Mouse (Mus musculus) skeletal muscle tissue, postnatal 0 days (tissue): ENCODE measurements around the gene Cysrt1. TPM values are rescaled to one million over a fixed set of nuclear protein-coding genes. Genes with fewer than 3 reads are reported as not detected.

ENCODE experiments used
- polyA plus RNA-seq: library from polyadenylated mRNA; unstranded; fragments of >200 nt; fragmentation: Nextera tagmentation; extraction: Ambion mirVana; gene quantifications from 2 replicates; pipeline ENCODE4 v1.2.1, GENCODE M21; 2015

Gene Cysrt1
- 8.6 TPM in 1 of 2 replicates, not detected in the other for polyA plus RNA-seq

DNA sequence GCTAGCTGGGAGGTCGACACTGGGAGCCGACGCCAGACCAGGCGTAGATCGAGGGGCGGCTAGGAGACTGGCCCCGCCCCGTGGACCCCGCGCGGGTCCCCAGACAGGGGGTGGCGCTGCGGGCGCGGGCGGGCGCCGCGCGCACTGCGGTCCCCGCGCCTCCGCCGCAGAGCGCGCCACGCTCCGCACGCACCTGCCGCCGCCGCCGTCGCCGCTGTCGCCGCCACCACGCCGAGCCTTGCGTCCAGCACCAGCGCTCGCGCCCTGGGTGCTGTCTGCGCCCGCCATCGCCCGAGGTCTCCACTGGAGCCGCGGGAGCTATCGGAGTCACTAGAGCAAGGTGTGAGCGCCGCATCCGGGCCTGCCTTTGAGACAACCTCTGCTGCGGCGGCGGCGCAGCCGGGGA is at the start of gene Cysrt1, which contains the start of gene Rnf208:
Gene Cysrt1, minus strand, starts transcription at position 352 of the 406 bp plus-strand sequence.
Gene Rnf208, plus strand, starts transcription at position 155 of the 406 bp plus-strand sequence.

GRCm38 (mm10) chr2:25289651-25290050 is 47.4 kb upstream of the Cysrt1 start, which contains the start of gene Lrrc26:
Gene Lrrc26 (plus strand): TSS chr2:25289915.

DNA sequence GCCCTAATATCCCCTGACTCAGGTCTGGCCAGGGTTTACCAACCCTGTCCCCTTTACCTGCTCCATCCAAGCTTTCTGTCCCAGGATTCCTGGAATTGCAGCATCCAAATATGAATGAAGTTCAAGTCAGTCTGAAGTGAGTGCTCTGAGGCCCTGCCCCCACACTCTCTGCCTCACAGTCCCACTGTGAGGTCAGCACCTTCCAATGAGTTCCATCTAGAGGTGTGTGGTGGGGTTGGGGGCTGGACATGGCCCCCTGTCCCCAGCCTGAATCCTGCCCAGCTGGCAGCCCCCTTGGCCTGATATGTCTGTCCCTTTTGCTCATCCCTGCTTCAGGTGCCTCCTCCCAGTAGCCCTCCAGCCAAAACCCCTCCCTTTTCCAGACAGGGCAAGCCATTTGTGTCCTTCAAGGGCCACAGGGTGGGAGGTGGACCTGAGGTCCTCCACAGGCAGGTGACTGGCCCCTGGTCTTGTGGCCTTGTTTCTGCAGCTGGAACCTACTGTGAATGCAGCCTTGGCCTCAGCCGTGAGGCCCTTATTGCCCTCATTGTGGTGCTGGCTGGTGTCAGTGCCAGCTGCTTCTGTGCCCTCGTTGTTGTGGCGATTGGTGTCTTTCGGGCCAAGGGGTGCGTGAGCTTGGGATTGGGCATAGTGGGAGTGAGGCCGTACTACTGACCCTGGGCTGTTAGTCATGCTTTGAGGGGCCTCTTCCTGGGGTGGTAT is 45.8 kb upstream of the Cysrt1 start, which contains the start of gene Tmem210:
Gene Tmem210, plus strand, starts transcription at position 219 of the 723 bp plus-strand sequence.

DNA sequence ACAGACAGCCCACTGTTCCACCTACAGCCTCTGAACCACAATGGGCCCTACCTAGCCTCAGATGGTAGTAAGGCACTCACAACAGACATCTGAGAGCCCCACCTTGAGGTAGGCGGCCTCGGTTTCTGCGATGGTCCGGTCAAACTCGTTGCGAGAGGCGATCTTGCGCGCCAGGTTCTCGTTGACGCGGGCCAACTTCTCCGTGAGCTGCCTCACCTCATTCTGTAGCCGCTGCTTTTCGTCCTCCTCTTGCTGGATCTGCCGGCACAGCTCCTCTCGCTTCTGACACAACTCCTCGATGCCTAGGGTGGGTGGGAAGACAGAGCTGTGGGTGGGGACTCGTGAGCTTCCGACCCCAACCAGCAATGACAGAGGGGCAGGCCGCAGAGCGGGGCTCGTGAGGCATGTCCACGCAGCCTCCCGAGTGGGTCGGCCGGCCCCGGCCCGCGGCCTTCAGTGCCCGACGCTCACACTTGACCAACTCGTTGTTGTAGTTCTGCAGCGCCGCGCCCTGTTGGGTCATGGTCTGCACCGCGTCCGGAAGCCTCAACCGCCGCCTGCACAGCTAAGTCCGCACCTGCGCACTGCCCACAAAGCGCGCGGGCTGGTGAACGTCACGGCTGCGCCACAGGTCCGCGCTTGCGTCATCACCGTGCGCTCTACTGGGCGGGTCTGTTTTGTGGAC is 29.7 kb upstream of the Cysrt1 start, which contains the start of the genes Ssna1 and Anapc2:
Gene Ssna1, minus strand, starts transcription at position 612 of the 685 bp plus-strand sequence.
Gene Anapc2, plus strand, starts transcription at position 652 of the 685 bp plus-strand sequence.

GRCm38 (mm10) chr2:25262291-25262767 is 20.1 kb upstream of the Cysrt1 start, which contains the start of gene Tprn:
Gene Tprn (plus strand): TSS chr2:25262618.

DNA sequence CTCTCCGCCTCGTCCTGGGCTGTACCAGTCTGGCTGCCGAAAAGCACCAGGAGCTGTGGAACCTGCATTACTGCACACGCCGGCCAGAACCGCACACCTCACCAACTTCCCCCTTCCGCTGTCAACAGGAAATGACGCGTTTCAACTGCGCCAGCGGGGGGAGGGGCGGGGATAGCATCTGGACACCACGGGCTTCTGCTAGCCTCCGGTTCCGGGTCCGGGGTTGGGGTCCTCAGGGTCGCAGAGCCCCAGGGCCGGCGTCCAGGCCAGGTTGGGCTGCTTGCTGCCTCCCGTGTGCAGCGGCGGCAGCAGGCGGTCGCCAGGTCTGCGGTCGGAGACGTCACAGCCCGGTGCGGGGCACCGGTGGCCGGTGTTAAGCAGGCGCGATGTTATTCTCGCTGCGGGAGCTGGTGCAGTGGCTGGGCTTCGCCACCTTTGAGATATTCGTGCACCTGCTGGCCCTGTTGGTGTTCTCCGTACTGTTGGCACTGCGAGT is 13.1 kb upstream of the Cysrt1 start, which contains the start of gene Tmem203:
Gene Tmem203, plus strand, starts transcription at position 156 of the 496 bp plus-strand sequence.

GRCm38 (mm10) chr2:25246183-25247072 is 4.2 kb upstream of the Cysrt1 start, which contains the start of gene AL732309.1:
Gene AL732309.1 (minus strand): TSS chr2:25246863.

DNA sequence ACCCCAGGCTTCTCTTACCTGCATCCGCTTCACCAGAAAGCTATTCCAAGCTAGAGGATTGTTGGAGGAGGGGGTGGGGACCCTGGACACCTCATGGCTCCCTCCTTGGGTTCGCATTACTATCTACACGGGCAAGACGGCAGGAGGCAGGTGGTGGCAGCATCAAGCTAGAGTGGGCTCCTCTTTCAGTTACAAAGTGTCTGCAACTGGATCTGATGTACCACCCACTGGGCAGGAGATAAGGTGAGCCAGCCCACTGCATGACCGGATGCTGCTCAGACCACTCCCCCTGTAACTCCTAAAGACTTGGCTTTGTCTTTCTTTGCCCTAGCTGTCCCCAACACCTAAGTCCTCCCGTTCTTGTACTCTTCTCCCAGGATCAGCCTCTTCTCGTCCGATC is 5.6 kb downstream of the Cysrt1 start, which contains the start of gene Rnf224:
Gene Rnf224, minus strand, starts transcription at position 174 of the 400 bp plus-strand sequence.

GRCm38 (mm10) chr2:25234050-25234449 is 8.2 kb downstream of the Cysrt1 start, which contains the start of gene Slc34a3:
Gene Slc34a3 (minus strand): TSS chr2:25234364.

GRCm38 (mm10) chr2:25224492-25224765 is 17.8 kb downstream of the Cysrt1 start, which contains the start of gene Tubb4b:
Gene Tubb4b (minus strand): TSS chr2:25224702.

GRCm38 (mm10) chr2:25218445-25218844 is 23.8 kb downstream of the Cysrt1 start, which contains the start of gene Fam166a:
Gene Fam166a (plus strand): TSS chr2:25218745.

GRCm38 (mm10) chr2:25214444-25214843 is 27.8 kb downstream of the Cysrt1 start, which contains the start of gene Stpg3:
Gene Stpg3 (minus strand): TSS chr2:25214637.

GRCm38 (mm10) chr2:25211121-25211670 is 31.1 kb downstream of the Cysrt1 start, which contains the start of gene Nelfb:
Gene Nelfb (minus strand): TSS chr2:25211489.

DNA sequence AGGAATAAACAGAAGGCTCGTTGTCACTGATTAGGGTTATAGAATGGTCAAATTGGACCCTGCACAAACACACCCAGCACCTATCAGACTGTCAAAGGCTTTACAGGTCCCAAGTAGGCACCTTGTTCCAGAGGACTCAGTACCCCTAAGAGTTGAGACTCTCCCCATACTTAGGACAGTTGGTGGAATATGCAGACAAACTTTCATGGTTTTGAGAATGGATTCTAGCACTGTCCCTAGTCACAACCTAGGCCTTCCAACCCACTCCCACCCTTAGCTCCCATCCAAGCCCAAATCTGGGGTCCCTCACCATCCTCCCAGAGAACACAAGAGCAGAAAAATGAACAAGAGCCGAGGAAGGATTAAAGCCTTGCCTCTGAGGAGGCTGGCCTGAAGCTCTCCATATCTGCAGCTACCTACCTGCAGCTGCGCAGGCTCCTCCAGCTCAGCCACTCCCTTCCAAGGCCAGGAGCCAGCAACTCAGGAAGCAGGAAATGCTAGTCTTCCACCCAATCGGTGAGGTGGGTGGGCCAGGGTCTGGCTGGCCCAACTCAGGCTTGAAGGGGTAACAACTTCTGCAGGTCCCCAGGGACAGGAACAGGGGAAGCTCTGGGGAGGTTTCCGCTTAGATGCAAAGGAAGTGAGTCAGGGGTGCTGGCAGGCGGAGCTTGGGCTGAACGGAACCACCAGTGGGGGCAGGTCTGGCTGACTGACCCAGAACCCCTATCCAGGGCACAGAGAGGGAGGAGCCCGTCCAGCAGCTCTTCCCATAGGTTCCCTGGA is 45.9 kb downstream of the Cysrt1 start, which contains the start of gene Tor4a:
Gene Tor4a, minus strand, starts transcription at position 715 of the 783 bp plus-strand sequence.

Other genes starting within 250 kb of the Cysrt1 start
- gene Nsmf, start 188.1 kb downstream of the Cysrt1 start, polyA plus RNA-seq, result 33.9 and 34.8 TPM in 2 replicates
- not detected in 2 replicates for gene Entpd8, start 162.1 kb downstream of the Cysrt1 start, polyA plus RNA-seq
- gene Noxa1, start 147.3 kb downstream of the Cysrt1 start, polyA plus RNA-seq, result 0.17 TPM in 1 of 2 replicates, not detected in the other
- gene Nrarp, start 61.7 kb downstream of the Cysrt1 start, polyA plus RNA-seq, result 9.5 and 13.8 TPM in 2 replicates
- 2.5 and 3.6 TPM in 2 replicates for gene Tor4a, start 45.6 kb downstream of the Cysrt1 start, polyA plus RNA-seq
- gene Nelfb, start 31.0 kb downstream of the Cysrt1 start, polyA plus RNA-seq, result 42.2 and 43.2 TPM in 2 replicates
- not detected in 2 replicates for gene Stpg3, start 27.8 kb downstream of the Cysrt1 start, polyA plus RNA-seq
- gene Fam166a, start 23.7 kb downstream of the Cysrt1 start, polyA plus RNA-seq, result 0.19 TPM in 1 of 2 replicates, not detected in the other
- gene Tubb4b, start 17.8 kb downstream of the Cysrt1 start, polyA plus RNA-seq, result 141 and 191 TPM in 2 replicates
- not detected in 2 replicates for gene Slc34a3, start 8.1 kb downstream of the Cysrt1 start, polyA plus RNA-seq
- not detected in 2 replicates for gene Rnf224, start 5.7 kb downstream of the Cysrt1 start, polyA plus RNA-seq
- 0.50 and 1.5 TPM in 2 replicates for gene Rnf208, start 197 bp downstream of the Cysrt1 start, polyA plus RNA-seq
- 1.2 and 2.0 TPM in 2 replicates for gene AL732309.1, start 4.4 kb upstream of the Cysrt1 start, polyA plus RNA-seq
- gene Tmem203, start 13.0 kb upstream of the Cysrt1 start, polyA plus RNA-seq, result 27.2 and 29.6 TPM in 2 replicates
- 3.0 and 3.9 TPM in 2 replicates for gene Tprn, start 20.2 kb upstream of the Cysrt1 start, polyA plus RNA-seq
- 102 and 122 TPM in 2 replicates for gene Ssna1, start 30.0 kb upstream of the Cysrt1 start, polyA plus RNA-seq
- gene Anapc2, start 30.0 kb upstream of the Cysrt1 start, polyA plus RNA-seq, result 51.7 and 54.8 TPM in 2 replicates
- gene Tmem210, start 45.7 kb upstream of the Cysrt1 start, polyA plus RNA-seq, result not detected in 2 replicates
- gene Lrrc26, start 47.5 kb upstream of the Cysrt1 start, polyA plus RNA-seq, result 0.12 and 0.15 TPM in 2 replicates
- gene Grin1, start 76.7 kb upstream of the Cysrt1 start, polyA plus RNA-seq, result not detected in 2 replicates
- gene Man1b1, start 89.9 kb upstream of the Cysrt1 start, polyA plus RNA-seq, result 29.6 and 33.0 TPM in 2 replicates
- gene Dpp7, start 113.9 kb upstream of the Cysrt1 start, polyA plus RNA-seq, result 8.7 and 10.9 TPM in 2 replicates
- gene Uap1l1, start 123.2 kb upstream of the Cysrt1 start, polyA plus RNA-seq, result 12.4 and 16.8 TPM in 2 replicates
- 5.8 and 6.4 TPM in 2 replicates for gene Sapcd2, start 129.9 kb upstream of the Cysrt1 start, polyA plus RNA-seq
- 30.8 and 32.7 TPM in 2 replicates for gene Entpd2, start 153.4 kb upstream of the Cysrt1 start, polyA plus RNA-seq
- 19.3 and 28.5 TPM in 2 replicates for gene Npdc1, start 156.9 kb upstream of the Cysrt1 start, polyA plus RNA-seq
- 0.06 TPM in 1 of 2 replicates, not detected in the other for gene Fut7, start 180.8 kb upstream of the Cysrt1 start, polyA plus RNA-seq
- 1.2 and 1.6 TPM in 2 replicates for gene Abca2, start 186.3 kb upstream of the Cysrt1 start, polyA plus RNA-seq
- 1.0 and 6.2 TPM in 2 replicates for gene Clic3, start 214.4 kb upstream of the Cysrt1 start, polyA plus RNA-seq
- 56.6 and 62.1 TPM in 2 replicates for gene Paxx, start 218.6 kb upstream of the Cysrt1 start, polyA plus RNA-seq
- 11.8 and 13.3 TPM in 2 replicates for gene Ptgds, start 227.6 kb upstream of the Cysrt1 start, polyA plus RNA-seq